Mouse (Mus musculus) midbrain, postnatal 0 days (tissue): ENCODE measurements around the gene Olfr734. TPM values are rescaled to one million over a fixed set of nuclear protein-coding genes. Genes with fewer than 3 reads are reported as not detected.

ENCODE experiments used
- ATAC-seq: fragments of 200-750 bp; cut with Nextera tagmentation; 2 replicates; pipeline ENCODE4 v1.8.0; 2017; ENCODE audit warnings: moderate number of reproducible peaks, mild to moderate bottlenecking, moderate TSS enrichment, moderate library complexity; ENCODE audit not compliant: low FRiP score
- DNase-seq: peaks from one replicate; pipeline ENCODE4 v3.0.0-alpha.2; 2015; ENCODE audit warnings: low spot score
- H3K27ac ChIP-seq: fragments of 300-500 bp; sonication (generic); 2 replicates; pipeline ENCODE4 v1.5.1; 2014; ENCODE audit warnings: low read depth, mild to moderate bottlenecking, low read length, mixed read lengths
- H3K27me3 ChIP-seq: fragments of 300-500 bp; sonication (generic); 2 replicates; pipeline ENCODE4 v1.6.1; 2014; ENCODE audit warnings: low read length, control low read depth, mixed read lengths; ENCODE audit not compliant: insufficient read depth
- H3K36me3 ChIP-seq: fragments of 300-500 bp; sonication (generic); 2 replicates; pipeline ENCODE4 v1.6.1; 2014; ENCODE audit warnings: low read length, control low read depth, mixed read lengths; ENCODE audit not compliant: insufficient read depth
- H3K4me1 ChIP-seq: fragments of 300-500 bp; sonication (generic); 2 replicates; pipeline ENCODE4 v1.6.1; 2014; ENCODE audit warnings: mild to moderate bottlenecking, control low read depth, antibody characterized with exemption, low read length, mixed read lengths; ENCODE audit not compliant: insufficient read depth
- H3K4me2 ChIP-seq: fragments of 300-500 bp; sonication (generic); 2 replicates; pipeline ENCODE4 v1.6.1; 2014; ENCODE audit warnings: low read depth, mild to moderate bottlenecking, low read length, mixed read lengths; ENCODE audit not compliant: poor library complexity, severe bottlenecking
- H3K4me3 ChIP-seq: fragments of 300-500 bp; sonication (generic); 2 replicates; pipeline ENCODE4 v1.5.1; 2014; ENCODE audit warnings: low read depth, mild to moderate bottlenecking, low read length, moderate library complexity
- H3K9ac ChIP-seq: fragments of 300-500 bp; sonication (generic); replicated peaks from 2 replicates; pipeline ENCODE4 v1.6.1; 2014; ENCODE audit warnings: mild to moderate bottlenecking, low read length, moderate library complexity, mixed read lengths; ENCODE audit not compliant: poor library complexity, severe bottlenecking
- H3K9me3 ChIP-seq: fragments of 300-500 bp; sonication (generic); 2 replicates; pipeline ENCODE4 v1.6.1; 2016; ENCODE audit warnings: low read length, control low read depth
- CTCF ChIP-seq: IDR thresholded peaks from 2 replicates; pipeline ENCODE4 v1.5.1; 2016; ENCODE audit warnings: antibody characterized with exemption, mild to moderate bottlenecking
- WGBS: fragments of 180-500 bp; shearing (Covaris S2); extraction: QIAGEN DNeasy Blood & Tissue Kit; methylation state at CpG from one replicate; pipeline ENCODE4 v1.1.7; 2014; 5-methylcytosine and 5-hydroxymethylcytosine counted together
- polyA plus RNA-seq: library from polyadenylated mRNA; unstranded; fragments of >200 nt; fragmentation: Nextera tagmentation; extraction: Ambion mirVana; gene quantifications from 2 replicates; pipeline ENCODE4 v1.2.1, GENCODE M21; 2015
- total RNA-seq: library from RNA; depleted of rRNA; stranded (reverse); fragments of >200 nt; gene quantifications from 2 replicates; pipeline ENCODE4 v1.2.3, GENCODE M21; 2014; rRNA removed

Gene Olfr734
- total and polyA plus RNA-seq, 2 experiments from 2014 or later, result not detected

GRCm38 (mm10) chr14:50348796-50349195 is 22.2 kb upstream of the Olfr734 start, which contains the start of gene Olfr735:
Gene Olfr735 (minus strand): TSS chr14:50348872.
- ATAC-seq (no peak), DNase-seq (peak; percentile 31)
- H3K4me1 ChIP-seq, result no peaks in the 10 kb centered on the region
- no peak for TF ChIP-seq CTCF
- no peaks in the 10 kb centered on the region for H3K36me3 ChIP-seq
- no peak within 1 kb of the TSS for H3K9ac ChIP-seq
- no peaks in the 10 kb centered on the region for H3K9me3 ChIP-seq
- H3K4me3 ChIP-seq, result no peak within 1 kb of the TSS
- H3K27me3 ChIP-seq, result no peaks in the 10 kb centered on the region
- no peak within 1 kb of the TSS for H3K27ac ChIP-seq
- WGBS, result 80% methylated on average over 2 of the region's 2 CpGs
- no peak within 1 kb of the TSS for H3K4me2 ChIP-seq

GRCm38 (mm10) chr14:50301422-50301821 is 25.1 kb downstream of the Olfr734 start, which contains the start of gene Olfr733:
Gene Olfr733 (minus strand): TSS chr14:50301522.
- TF ChIP-seq CTCF, result no peak
- no peaks in the 10 kb centered on the region for H3K4me1 ChIP-seq
- H3K4me2 ChIP-seq, result no peak within 1 kb of the TSS
- DNase-seq, result no peak
- no peaks in the 10 kb centered on the region for H3K27me3 ChIP-seq
- H3K36me3 ChIP-seq, result no peaks in the 10 kb centered on the region
- no peaks in the 10 kb centered on the region for H3K9me3 ChIP-seq
- no peak within 1 kb of the TSS for H3K27ac ChIP-seq
- ATAC-seq, result no peak
- no peak within 1 kb of the TSS for H3K4me3 ChIP-seq
- no peak within 1 kb of the TSS for H3K9ac ChIP-seq

- ATAC-seq, result no peak
- no peak within 1 kb of the TSS for H3K9ac ChIP-seq
- no peak for TF ChIP-seq CTCF
- H3K27me3 ChIP-seq, result no peaks in the 10 kb centered on the region
- no peak for DNase-seq
- no peaks in the 10 kb centered on the region for H3K36me3 ChIP-seq
- no peak within 1 kb of the TSS for H3K27ac ChIP-seq
- WGBS, result 90% methylated on average over 1 of the region's 1 CpGs
- H3K4me1 ChIP-seq, result no peaks in the 10 kb centered on the region
- H3K9me3 ChIP-seq, result no peaks in the 10 kb centered on the region
- H3K4me2 ChIP-seq, result no peak within 1 kb of the TSS
- no peak within 1 kb of the TSS for H3K4me3 ChIP-seq
Measured at GRCm38 (mm10) chr14:50284106-50284505, 42.5 kb downstream of the Olfr734 start, which contains the start of gene Olfr732. Gene Olfr732 (minus strand): TSS chr14:50284206.

Other genes with a start within 250 kb of the Olfr734 start
- not detected in 2 replicates for gene Olfr726, start 235.8 kb downstream of the Olfr734 start, total RNA-seq
- not detected in 2 replicates for gene Olfr726, start 235.8 kb downstream of the Olfr734 start, polyA plus RNA-seq
- not detected in 2 replicates for gene Olfr727, start 203.6 kb downstream of the Olfr734 start, total RNA-seq
- gene Olfr727, start 203.6 kb downstream of the Olfr734 start, polyA plus RNA-seq, result not detected in 2 replicates
- not detected in 2 replicates for gene Olfr728, start 184.1 kb downstream of the Olfr734 start, total RNA-seq
- gene Olfr728, start 184.1 kb downstream of the Olfr734 start, polyA plus RNA-seq, result not detected in 2 replicates
- not detected in 2 replicates for gene Olfr729, start 173.9 kb downstream of the Olfr734 start, total RNA-seq
- not detected in 2 replicates for gene Olfr729, start 173.9 kb downstream of the Olfr734 start, polyA plus RNA-seq
- not detected in 2 replicates for gene Olfr730, start 138.6 kb downstream of the Olfr734 start, total RNA-seq
- gene Olfr730, start 138.6 kb downstream of the Olfr734 start, polyA plus RNA-seq, result not detected in 2 replicates
- not detected in 2 replicates for gene Olfr731, start 84.9 kb downstream of the Olfr734 start, total RNA-seq
- not detected in 2 replicates for gene Olfr731, start 84.9 kb downstream of the Olfr734 start, polyA plus RNA-seq
- gene Olfr732, start 42.6 kb downstream of the Olfr734 start, total RNA-seq, result not detected in 2 replicates
- gene Olfr732, start 42.6 kb downstream of the Olfr734 start, polyA plus RNA-seq, result not detected in 2 replicates
- gene Olfr733, start 25.2 kb downstream of the Olfr734 start, total RNA-seq, result not detected in 2 replicates
- not detected in 2 replicates for gene Olfr733, start 25.2 kb downstream of the Olfr734 start, polyA plus RNA-seq
- not detected in 2 replicates for gene Olfr735, start 22.1 kb upstream of the Olfr734 start, total RNA-seq
- gene Olfr735, start 22.1 kb upstream of the Olfr734 start, polyA plus RNA-seq, result not detected in 2 replicates
- gene Tlr11, start 31.2 kb upstream of the Olfr734 start, total RNA-seq, result not detected in 2 replicates
- gene Tlr11, start 31.2 kb upstream of the Olfr734 start, polyA plus RNA-seq, result not detected in 2 replicates
- not detected in 2 replicates for gene Olfr736, start 54.4 kb upstream of the Olfr734 start, total RNA-seq
- not detected in 2 replicates for gene Olfr736, start 54.4 kb upstream of the Olfr734 start, polyA plus RNA-seq
- not detected in 2 replicates for gene Olfr738, start 80.8 kb upstream of the Olfr734 start, total RNA-seq
- gene Olfr738, start 80.8 kb upstream of the Olfr734 start, polyA plus RNA-seq, result not detected in 2 replicates
- not detected in 2 replicates for gene Olfr739, start 91.9 kb upstream of the Olfr734 start, total RNA-seq
- not detected in 2 replicates for gene Olfr739, start 91.9 kb upstream of the Olfr734 start, polyA plus RNA-seq
- gene Olfr740, start 118.8 kb upstream of the Olfr734 start, total RNA-seq, result not detected in 2 replicates
- not detected in 2 replicates for gene Olfr740, start 118.8 kb upstream of the Olfr734 start, polyA plus RNA-seq
- not detected in 2 replicates for gene Olfr741, start 146.0 kb upstream of the Olfr734 start, total RNA-seq
- not detected in 2 replicates for gene Olfr741, start 146.0 kb upstream of the Olfr734 start, polyA plus RNA-seq
- gene Olfr742, start 176.8 kb upstream of the Olfr734 start, total RNA-seq, result not detected in 2 replicates
- not detected in 2 replicates for gene Olfr742, start 176.8 kb upstream of the Olfr734 start, polyA plus RNA-seq
- gene Olfr743, start 195.1 kb upstream of the Olfr734 start, total RNA-seq, result not detected in 2 replicates
- not detected in 2 replicates for gene Olfr743, start 195.1 kb upstream of the Olfr734 start, polyA plus RNA-seq